Mouse (Mus musculus) E14TG2a.4 (cell line): ENCODE data around the gene Rorb.

Source experiments
- CTCF ChIP-seq: conservative IDR thresholded peaks from 2 replicates; pipeline ENCODE4 v1.5.1; 2014; ENCODE audit warnings: low read length
- NANOG ChIP-seq: IDR thresholded peaks from 2 replicates; pipeline ENCODE4 v1.6.1; 2014; ENCODE audit warnings: borderline replicate concordance, low read length, mixed read lengths
- POU5F1 ChIP-seq: IDR thresholded peaks from 2 replicates; pipeline ENCODE4 v1.6.1; 2014; ENCODE audit warnings: low read length, borderline replicate concordance

DNA sequence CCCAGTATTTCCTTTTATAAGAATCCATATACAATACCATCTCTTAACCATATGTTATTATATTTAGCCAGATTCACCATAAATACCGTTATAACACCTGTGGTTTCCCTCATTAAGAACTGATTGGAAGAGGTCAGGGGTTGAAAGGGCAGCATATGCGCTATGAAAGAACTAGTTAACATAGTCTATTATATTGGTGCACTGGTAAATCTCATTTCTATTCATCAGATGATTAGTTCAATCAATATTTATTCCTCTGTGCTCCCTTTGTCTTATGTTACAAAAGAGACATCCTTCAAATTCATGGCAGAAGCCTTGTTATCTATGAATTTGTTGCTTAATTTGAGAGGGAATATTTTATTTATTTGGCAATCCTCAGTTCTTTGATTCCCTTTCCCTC, 6.4 kb downstream of the Rorb start:
- TF ChIP-seq CTCF (no peak), NANOG (no peak), POU5F1 (no peak)
